Mouse (Mus musculus): ENCODE data around the gene Cldn11. TPM values are rescaled to one million over a fixed set of nuclear protein-coding genes. Genes with fewer than 3 reads are reported as not detected.
"Not testable (repeated sequence)": the region's sequence is repeated elsewhere in the genome, so short reads cannot be mapped to it uniquely, and the experiment has no call there.

Cldn11 gene
- polyA plus RNA-seq, 1 experiment: not detected

- H3K4me3 ChIP-seq: no peak overlapping the region
- no peaks in the 10 kb centered on the region for H3K36me3 ChIP-seq (ENCODE audit: control insufficient read depth, insufficient read depth)
- H3ac ChIP-seq (ENCODE audit: control insufficient read depth, insufficient read length): no peak overlapping the region
- H3K27me3 ChIP-seq (ENCODE audit: control insufficient read depth, insufficient read depth, insufficient read length): no peaks in the 10 kb centered on the region
- TF ChIP-seq POLR2AphosphoS2 (IDR thresholded peaks at IDR 0.05; ENCODE audit: insufficient read length, low read depth) (no peak), E2F4 (IDR thresholded peaks at IDR 0.05; ENCODE audit: insufficient read depth) (no peak), TCF3 (IDR thresholded peaks at IDR 0.05; ENCODE audit: insufficient read length, low read depth) (no peak), MAX (IDR thresholded peaks at IDR 0.05; ENCODE audit: low read depth) (no peak), SRF (IDR thresholded peaks at IDR 0.05; ENCODE audit: control insufficient read depth, insufficient read length, low read depth) (no peak)
- H3K79me2 ChIP-seq (ENCODE audit: control insufficient read depth, insufficient read depth): no peaks in the 10 kb centered on the region
- H3K4me2 ChIP-seq (ENCODE audit: low read depth): no peak overlapping the region
Observed at GRCm38 (mm10) chr3:31129766-31130165, 20.0 kb upstream of the Cldn11 start.

- no peak overlapping the region for H3K4me2 ChIP-seq (ENCODE audit: low read depth)
- no peaks in the 10 kb centered on the region for H3K36me3 ChIP-seq (ENCODE audit: control insufficient read depth, insufficient read depth)
- no peak overlapping the region for H3ac ChIP-seq (ENCODE audit: control insufficient read depth, insufficient read length)
- H3K4me3 ChIP-seq: no peak overlapping the region
- H3K79me2 ChIP-seq (ENCODE audit: control insufficient read depth, insufficient read depth): no peaks in the 10 kb centered on the region
- TF ChIP-seq MAX (IDR thresholded peaks at IDR 0.05; ENCODE audit: low read depth) (no peak), POLR2A (IDR thresholded peaks at IDR 0.05; ENCODE audit: insufficient read length, low read depth) (no peak), CEBPB (IDR thresholded peaks at IDR 0.05; ENCODE audit: insufficient read depth, poor library complexity, severe bottlenecking) (no peak), SRF (IDR thresholded peaks at IDR 0.05; ENCODE audit: control insufficient read depth, insufficient read length, low read depth) (no peak), POLR2AphosphoS2 (IDR thresholded peaks at IDR 0.05; ENCODE audit: insufficient read length, low read depth) (no peak), USF1 (IDR thresholded peaks at IDR 0.05; ENCODE audit: low read depth) (no peak), MYOG (IDR thresholded peaks at IDR 0.05; ENCODE audit: control insufficient read depth in 1 of 3, insufficient read depth in 1 of 3, insufficient read length in 2 of 3, low read depth in 2 of 3) (no peak), TCF3 (IDR thresholded peaks at IDR 0.05; ENCODE audit: insufficient read length, low read depth) (no peak), TCF12 (IDR thresholded peaks at IDR 0.05; ENCODE audit: insufficient read depth, poor library complexity, severe bottlenecking) (no peak), REST (IDR thresholded peaks at IDR 0.05; ENCODE audit: insufficient read depth, insufficient read length) (no peak), MYOD1 (IDR thresholded peaks at IDR 0.05; ENCODE audit: control insufficient read depth in 1 of 3, insufficient read length in 2 of 3, low read depth in 2 of 3) (no peak), E2F4 (IDR thresholded peaks at IDR 0.05; ENCODE audit: insufficient read depth) (no peak)
- no peaks in the 10 kb centered on the region for H3K27me3 ChIP-seq (ENCODE audit: control insufficient read depth, insufficient read depth, insufficient read length)
Observed at GRCm38 (mm10) chr3:31133664-31134063, 16.1 kb upstream of the Cldn11 start.

GRCm38 (mm10) chr3:31134246-31134645 is 15.5 kb upstream of the Cldn11 start:
- no peaks in the 10 kb centered on the region for H3K79me2 ChIP-seq (ENCODE audit: control insufficient read depth, insufficient read depth)
- no peak overlapping the region for H3K4me3 ChIP-seq

GRCm38 (mm10) chr3:31134696-31135095 is 15.0 kb upstream of the Cldn11 start:
- Histone ChIP-seq H3ac (ENCODE audit: control insufficient read depth, insufficient read length) (no peak overlapping the region), H3K4me2 (ENCODE audit: low read depth) (no peak overlapping the region), H3K4me3 (no peak overlapping the region), H3K79me2 (ENCODE audit: control insufficient read depth, insufficient read depth) (no peaks in the 10 kb centered on the region), H3K27me3 (ENCODE audit: control insufficient read depth, insufficient read depth, insufficient read length) (no peaks in the 10 kb centered on the region), H3K36me3 (ENCODE audit: control insufficient read depth, insufficient read depth) (no peaks in the 10 kb centered on the region)
- TF ChIP-seq MYOG (IDR thresholded peaks at IDR 0.05; ENCODE audit: control insufficient read depth in 1 of 3, insufficient read depth in 1 of 3, insufficient read length in 2 of 3, low read depth in 2 of 3) (no peak), POLR2A (IDR thresholded peaks at IDR 0.05; ENCODE audit: insufficient read length, low read depth) (no peak), MYOD1 (IDR thresholded peaks at IDR 0.05; ENCODE audit: control insufficient read depth in 1 of 3, insufficient read length in 2 of 3, low read depth in 2 of 3) (no peak), E2F4 (IDR thresholded peaks at IDR 0.05; ENCODE audit: insufficient read depth) (no peak)

More at GRCm38 (mm10) chr3:31134246-31134645, 15.5 kb upstream of the Cldn11 start:
- no peak overlapping the region for H3K4me2 ChIP-seq (ENCODE audit: low read depth)
- no peak overlapping the region for H3ac ChIP-seq (ENCODE audit: control insufficient read depth, insufficient read length)
- H3K36me3 ChIP-seq (ENCODE audit: control insufficient read depth, insufficient read depth): no peaks in the 10 kb centered on the region
- H3K27me3 ChIP-seq (ENCODE audit: control insufficient read depth, insufficient read depth, insufficient read length): no peaks in the 10 kb centered on the region
- TF ChIP-seq USF1 (IDR thresholded peaks at IDR 0.05; ENCODE audit: low read depth): no peak
- no peak for TF ChIP-seq E2F4 (IDR thresholded peaks at IDR 0.05; ENCODE audit: insufficient read depth)
- TF ChIP-seq POLR2AphosphoS2 (IDR thresholded peaks at IDR 0.05; ENCODE audit: insufficient read length, low read depth): no peak
- TF ChIP-seq TCF12 (IDR thresholded peaks at IDR 0.05; ENCODE audit: insufficient read depth, poor library complexity, severe bottlenecking): no peak
- TF ChIP-seq MYOD1 (IDR thresholded peaks at IDR 0.05; ENCODE audit: control insufficient read depth in 1 of 3, insufficient read length in 2 of 3, low read depth in 2 of 3): no peak
- TF ChIP-seq MYOG (IDR thresholded peaks at IDR 0.05; ENCODE audit: control insufficient read depth in 1 of 3, insufficient read depth in 1 of 3, insufficient read length in 2 of 3, low read depth in 2 of 3): no peak
- TF ChIP-seq REST (IDR thresholded peaks at IDR 0.05; ENCODE audit: insufficient read depth, insufficient read length): no peak
- TF ChIP-seq SRF (IDR thresholded peaks at IDR 0.05; ENCODE audit: control insufficient read depth, insufficient read length, low read depth): no peak

- not testable (repeated sequence) for H3K4me3 ChIP-seq; H3K79me2 ChIP-seq (ENCODE audit: control insufficient read depth, insufficient read depth); H3ac ChIP-seq (ENCODE audit: control insufficient read depth, insufficient read length); H3K27me3 ChIP-seq (ENCODE audit: control insufficient read depth, insufficient read depth, insufficient read length); H3K4me2 ChIP-seq (ENCODE audit: low read depth); H3K36me3 ChIP-seq (ENCODE audit: control insufficient read depth, insufficient read depth)
Observed at GRCm38 (mm10) chr3:31136591-31136990, 13.1 kb upstream of the Cldn11 start.
